Mouse (Mus musculus) forebrain, embryonic 13.5 days (tissue): ENCODE measurements around the gene Cisd2. TPM values are rescaled to one million over a fixed set of nuclear protein-coding genes. Genes with fewer than 3 reads are reported as not detected.
A peak's percentile ranks its signal among the peaks of the same experiment; 100 is the strongest.

ENCODE experiments used
- ATAC-seq: fragments of 200-750 bp; cut with Nextera tagmentation; 2 replicates; pipeline ENCODE4 v1.8.0; 2017
- H3K27ac ChIP-seq: fragments of 300-500 bp; sonication (generic); 2 replicates; pipeline ENCODE4 v1.5.1; 2015; ENCODE audit warnings: inconsistent platforms, mild to moderate bottlenecking, moderate library complexity
- H3K27me3 ChIP-seq: fragments of 300-500 bp; sonication (generic); 2 replicates; pipeline ENCODE4 v1.6.1; 2015; ENCODE audit warnings: mild to moderate bottlenecking, inconsistent platforms
- H3K36me3 ChIP-seq: fragments of 300-500 bp; sonication (generic); 2 replicates; pipeline ENCODE4 v1.6.1; 2015; ENCODE audit warnings: mild to moderate bottlenecking, inconsistent platforms; ENCODE audit not compliant: poor library complexity, severe bottlenecking
- H3K4me1 ChIP-seq: fragments of 300-500 bp; sonication (generic); 2 replicates; pipeline ENCODE4 v1.6.1; 2015; ENCODE audit warnings: inconsistent platforms
- H3K4me2 ChIP-seq: fragments of 300-500 bp; sonication (generic); 2 replicates; pipeline ENCODE4 v1.6.1; 2015; ENCODE audit warnings: inconsistent platforms, mild to moderate bottlenecking, moderate library complexity
- H3K4me3 ChIP-seq: fragments of 300-500 bp; sonication (generic); 2 replicates; pipeline ENCODE4 v1.5.1; 2015; ENCODE audit warnings: mild to moderate bottlenecking, inconsistent platforms
- H3K9ac ChIP-seq: fragments of 300-500 bp; sonication (generic); 2 replicates; pipeline ENCODE4 v1.6.1; 2015; ENCODE audit warnings: mild to moderate bottlenecking, inconsistent platforms
- H3K9me3 ChIP-seq: fragments of 300-500 bp; sonication (generic); replicated peaks from 2 replicates; pipeline ENCODE4 v1.6.1; 2016; ENCODE audit warnings: inconsistent platforms
- WGBS: fragments of 180-500 bp; shearing (Covaris S2); methylation state at CpG from one replicate; pipeline ENCODE4 v1.1.7; 2015; 5-methylcytosine and 5-hydroxymethylcytosine counted together
- polyA plus RNA-seq: library from polyadenylated mRNA; unstranded; fragments of >200 nt; fragmentation: Nextera tagmentation; extraction: Ambion mirVana; gene quantifications from 2 replicates; pipeline ENCODE4 v1.2.1, GENCODE M21; 2015

Gene Cisd2
- polyA plus RNA-seq, 1 experiment from 2014 or later, result 77.3 TPM

GRCm38 (mm10) chr3:135407351-135407750, 16.4 kb downstream of the Cisd2 start:
- Histone ChIP-seq H3K27me3 (no peaks in the 10 kb centered on the region), H3K9ac (no peak overlapping the region), H3K4me2 (no peak overlapping the region), H3K4me3 (no peak overlapping the region), H3K4me1 (peaks cover 10% of the 10 kb centered on the region; the same call in 1 of the 2 replicates), H3K36me3 (peaks cover 37% of the 10 kb centered on the region), H3K9me3 (no peaks in the 10 kb centered on the region), H3K27ac (no peak overlapping the region)
- ATAC-seq, result no peak
- WGBS, result 71% methylated on average over 9 of the region's 9 CpGs

- Histone ChIP-seq H3K4me2 (no peak overlapping the region), H3K9me3 (no peaks in the 10 kb centered on the region), H3K4me3 (no peak overlapping the region), H3K27ac (no peak overlapping the region), H3K4me1 (peaks cover 15% of the 10 kb centered on the region), H3K27me3 (no peaks in the 10 kb centered on the region), H3K9ac (no peak overlapping the region), H3K36me3 (peaks cover 27% of the 10 kb centered on the region)
- 54% methylated on average over 4 of the region's 4 CpGs for WGBS
- no peak for ATAC-seq
Observed at GRCm38 (mm10) chr3:135404599-135404998, 19.1 kb downstream of the Cisd2 start.

- WGBS, result 74% methylated on average over 5 of the region's 5 CpGs
- no peak overlapping the region for H3K4me3 ChIP-seq
- no peak overlapping the region for H3K4me2 ChIP-seq
- no peaks in the 10 kb centered on the region for H3K9me3 ChIP-seq
- no peaks in the 10 kb centered on the region for H3K27me3 ChIP-seq
- ATAC-seq, result no peak
- peaks cover 15% of the 10 kb centered on the region for H3K4me1 ChIP-seq
- no peak overlapping the region for H3K27ac ChIP-seq
- H3K9ac ChIP-seq, result no peak overlapping the region
- peaks cover 23% of the 10 kb centered on the region for H3K36me3 ChIP-seq
Observed at GRCm38 (mm10) chr3:135403856-135404255, 19.9 kb downstream of the Cisd2 start.

GRCm38 (mm10) chr3:135403211-135403610, 20.5 kb downstream of the Cisd2 start:
- Histone ChIP-seq H3K9me3 (no peaks in the 10 kb centered on the region), H3K4me2 (no peak overlapping the region), H3K27me3 (no peaks in the 10 kb centered on the region), H3K36me3 (peaks cover 23% of the 10 kb centered on the region), H3K4me3 (no peak overlapping the region), H3K9ac (no peak overlapping the region), H3K4me1 (peaks cover 15% of the 10 kb centered on the region), H3K27ac (0 out of 2 replicates have a peak overlapping the region, but pooled peaks have one; percentile 2)
- WGBS, result 75% methylated on average over 9 of the region's 9 CpGs
- no peak for ATAC-seq

- Histone ChIP-seq H3K9ac (no peak overlapping the region), H3K4me2 (no peak overlapping the region), H3K27me3 (no peaks in the 10 kb centered on the region), H3K4me1 (peaks cover 15% of the 10 kb centered on the region), H3K4me3 (no peak overlapping the region), H3K27ac (no peak overlapping the region), H3K9me3 (no peaks in the 10 kb centered on the region), H3K36me3 (peaks cover 20% of the 10 kb centered on the region)
- 15% methylated on average over 10 of the region's 10 CpGs for WGBS
- peak; percentile 87 for ATAC-seq
Observed at GRCm38 (mm10) chr3:135402201-135402658, 21.5 kb downstream of the Cisd2 start.

DNA sequence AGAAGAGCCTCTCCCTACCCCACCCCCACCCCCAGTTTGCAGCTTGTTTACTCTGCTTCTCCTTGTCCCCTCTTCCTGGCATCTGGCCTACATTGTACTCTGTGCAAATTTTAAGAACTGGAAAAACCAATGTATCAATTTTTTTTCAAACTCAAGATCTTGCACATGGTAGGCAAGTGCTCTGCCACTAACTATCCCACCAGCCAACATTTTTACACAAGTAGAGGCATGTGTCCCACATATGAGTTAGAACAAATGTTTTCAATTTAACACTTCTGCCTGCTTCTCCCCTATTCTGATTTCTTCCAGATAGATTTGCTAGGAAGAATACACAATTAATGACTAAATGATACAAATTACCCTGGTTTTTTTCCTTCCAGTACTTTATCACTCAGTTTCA, 26.6 kb downstream of the Cisd2 start:
- Histone ChIP-seq H3K27ac (no peak overlapping the region), H3K36me3 (no peaks in the 10 kb centered on the region), H3K9me3 (no peaks in the 10 kb centered on the region), H3K27me3 (no peaks in the 10 kb centered on the region), H3K4me3 (no peak overlapping the region), H3K4me2 (no peak overlapping the region), H3K4me1 (peaks cover 8% of the 10 kb centered on the region), H3K9ac (no peak overlapping the region)
- ATAC-seq, result no peak

GRCm38 (mm10) chr3:135396081-135396480, 27.6 kb downstream of the Cisd2 start:
- Histone ChIP-seq H3K9ac (no peak overlapping the region), H3K4me2 (no peak overlapping the region), H3K4me3 (no peak overlapping the region), H3K9me3 (no peaks in the 10 kb centered on the region), H3K27me3 (no peaks in the 10 kb centered on the region), H3K36me3 (no peaks in the 10 kb centered on the region), H3K27ac (no peak overlapping the region), H3K4me1 (peaks cover 8% of the 10 kb centered on the region)
- WGBS, result 74% methylated on average over 6 of the region's 6 CpGs
- ATAC-seq, result no peak

GRCm38 (mm10) chr3:135395085-135395484, 28.6 kb downstream of the Cisd2 start:
- Histone ChIP-seq H3K27ac (no peak overlapping the region), H3K4me3 (no peak overlapping the region), H3K27me3 (no peaks in the 10 kb centered on the region), H3K4me2 (no peak overlapping the region), H3K4me1 (peaks cover 4% of the 10 kb centered on the region), H3K36me3 (no peaks in the 10 kb centered on the region), H3K9ac (no peak overlapping the region), H3K9me3 (no peaks in the 10 kb centered on the region)
- 89% methylated on average over 5 of the region's 5 CpGs for WGBS
- ATAC-seq, result no peak

GRCm38 (mm10) chr3:135393186-135393585, 30.5 kb downstream of the Cisd2 start:
- WGBS, result 86% methylated on average over 6 of the region's 6 CpGs
- Histone ChIP-seq H3K27ac (no peak overlapping the region), H3K4me1 (no peaks in the 10 kb centered on the region), H3K4me3 (no peak overlapping the region), H3K9ac (no peak overlapping the region), H3K27me3 (no peaks in the 10 kb centered on the region), H3K4me2 (no peak overlapping the region), H3K9me3 (no peaks in the 10 kb centered on the region), H3K36me3 (no peaks in the 10 kb centered on the region)
- no peak for ATAC-seq

DNA sequence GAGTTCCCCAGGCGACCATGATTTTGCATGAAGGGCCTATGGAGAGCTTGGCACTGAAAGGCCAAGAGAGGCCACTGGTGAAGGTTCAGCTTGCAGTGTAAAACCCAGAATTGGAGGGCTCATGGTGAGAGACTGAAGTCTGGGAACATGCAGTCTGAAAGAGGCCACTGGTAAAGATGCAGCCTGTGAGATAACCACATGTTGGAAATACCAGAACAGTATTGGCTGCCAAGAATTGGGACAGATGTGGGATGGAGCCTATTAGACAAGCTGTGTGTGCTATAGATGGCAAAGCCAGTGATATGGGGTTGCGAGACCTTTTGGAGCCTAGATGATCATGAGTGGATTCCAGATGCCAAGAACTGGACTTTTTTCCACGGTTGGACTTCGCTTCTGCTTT, 43.9 kb downstream of the Cisd2 start:
- H3K4me1 ChIP-seq, result no peaks in the 10 kb centered on the region
- 91% methylated on average over 4 of the region's 4 CpGs for WGBS
- H3K4me2 ChIP-seq, result no peak overlapping the region
- no peaks in the 10 kb centered on the region for H3K9me3 ChIP-seq
- no peak for ATAC-seq
- no peaks in the 10 kb centered on the region for H3K27me3 ChIP-seq
- no peak overlapping the region for H3K4me3 ChIP-seq
- no peak overlapping the region for H3K27ac ChIP-seq
- H3K36me3 ChIP-seq, result no peaks in the 10 kb centered on the region
- no peak overlapping the region for H3K9ac ChIP-seq

DNA sequence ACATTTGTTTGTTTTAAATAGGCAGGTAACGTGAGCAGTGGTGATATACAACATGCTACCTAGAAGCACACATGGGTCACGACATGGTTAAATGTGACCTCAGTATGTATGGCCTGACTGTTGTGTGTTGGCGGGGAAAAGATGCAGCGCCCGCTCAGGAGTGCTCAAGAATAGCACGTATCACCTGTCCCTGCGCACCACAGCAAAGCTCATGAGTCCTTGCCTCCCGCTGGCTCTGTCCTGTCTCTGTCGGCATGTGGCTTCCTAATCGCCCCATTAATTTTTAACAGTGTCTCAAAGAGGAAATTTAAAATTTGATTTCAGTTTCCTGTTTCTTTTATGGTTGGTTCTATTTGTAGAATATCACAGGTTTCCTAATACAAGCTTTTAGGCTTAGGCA, 46.3 kb downstream of the Cisd2 start:
- WGBS, result 86% methylated on average over 10 of the region's 10 CpGs
- Histone ChIP-seq H3K9ac (no peak overlapping the region), H3K4me3 (no peak overlapping the region), H3K4me1 (no peaks in the 10 kb centered on the region), H3K27ac (no peak overlapping the region), H3K36me3 (no peaks in the 10 kb centered on the region), H3K9me3 (no peaks in the 10 kb centered on the region), H3K4me2 (no peak overlapping the region), H3K27me3 (no peaks in the 10 kb centered on the region)
- ATAC-seq, result no peak

GRCm38 (mm10) chr3:135375836-135376235, 47.9 kb downstream of the Cisd2 start:
- H3K36me3 ChIP-seq, result no peaks in the 10 kb centered on the region
- ATAC-seq, result no peak
- no peak overlapping the region for H3K4me3 ChIP-seq
- WGBS, result 85% methylated on average over 3 of the region's 3 CpGs
- H3K27ac ChIP-seq, result no peak overlapping the region
- H3K4me2 ChIP-seq, result no peak overlapping the region
- no peak overlapping the region for H3K9ac ChIP-seq
- H3K27me3 ChIP-seq, result no peaks in the 10 kb centered on the region
- no peaks in the 10 kb centered on the region for H3K4me1 ChIP-seq
- H3K9me3 ChIP-seq, result no peaks in the 10 kb centered on the region

DNA sequence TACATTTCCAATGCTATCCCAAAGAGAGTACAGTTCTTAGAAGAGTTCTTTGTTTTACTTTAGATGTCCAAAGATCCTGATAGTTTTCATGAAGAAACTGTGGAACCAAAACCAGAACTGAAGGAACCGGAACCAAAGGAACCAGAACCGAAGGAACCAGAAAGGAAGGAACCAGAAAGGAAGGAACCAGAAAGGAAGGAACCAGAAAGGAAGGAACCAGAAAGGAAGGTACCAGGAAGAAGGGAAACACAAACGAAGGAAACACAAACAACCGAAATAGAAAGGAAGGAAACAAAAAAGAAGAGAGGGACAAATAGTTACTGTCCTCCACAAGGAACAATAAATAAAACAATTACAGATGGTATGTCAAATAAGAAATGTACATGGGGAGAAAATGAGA, 66.3 kb downstream of the Cisd2 start:
- H3K27me3 ChIP-seq, result no peaks in the 10 kb centered on the region
- ATAC-seq, result no peak
- 90% methylated on average over 4 of the region's 4 CpGs for WGBS
- H3K36me3 ChIP-seq, result no peaks in the 10 kb centered on the region
- H3K4me3 ChIP-seq, result no peak overlapping the region
- H3K9ac ChIP-seq, result no peak overlapping the region
- H3K4me2 ChIP-seq, result no peak overlapping the region
- H3K4me1 ChIP-seq, result no peaks in the 10 kb centered on the region
- H3K27ac ChIP-seq, result no peak overlapping the region
- no peaks in the 10 kb centered on the region for H3K9me3 ChIP-seq
